Mouse (Mus musculus) kidney, postnatal 25 days (tissue): ENCODE results near the gene Grhl1.
A peak's percentile ranks its signal among the peaks of the same experiment; 100 is the strongest.

Source experiments
- DNase-seq, 2 experiments: peaks; one replicate each; pipeline ENCODE4 v3.0.0; 2021; ENCODE audit warnings: mixed read lengths in 2 of 2

Gene Grhl1

GRCm38 (mm10) chr12:24648094-24648493 lies 76.0 kb downstream of the Grhl1 start:
- DNase-seq, result peak; percentile 33 to 54

DNA sequence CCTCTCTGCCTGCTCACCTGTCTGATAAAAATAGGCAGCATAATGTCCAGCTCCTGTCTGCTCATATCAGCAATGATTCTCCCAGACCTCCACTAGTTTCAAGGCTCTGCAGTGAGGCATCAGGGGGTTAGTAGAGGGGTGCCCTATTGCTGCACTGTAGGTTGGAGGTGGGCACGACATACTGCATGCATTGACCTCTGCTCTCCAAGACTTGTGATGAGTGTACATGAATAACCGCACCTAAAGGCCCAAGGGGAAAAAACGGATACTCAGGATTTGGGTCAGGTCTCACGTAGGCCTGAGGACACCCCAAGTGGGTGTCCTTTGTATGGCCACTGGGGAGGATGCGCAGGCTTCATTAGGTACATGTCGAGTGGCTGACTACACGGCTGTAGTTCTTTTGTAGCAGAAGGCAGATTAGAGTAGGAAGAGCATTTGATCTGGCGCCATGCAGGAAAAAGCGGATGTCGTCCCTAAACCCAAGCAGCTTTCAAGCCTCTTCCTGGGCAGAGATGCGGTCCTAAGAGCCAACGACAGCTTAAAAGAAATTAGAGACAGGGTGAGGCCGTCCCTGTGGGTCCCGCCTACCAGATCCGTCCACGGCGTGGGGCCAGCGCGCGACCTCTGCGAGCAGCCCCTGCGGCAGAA lies 78.5 kb downstream of the Grhl1 start:
- no peak for DNase-seq

DNA sequence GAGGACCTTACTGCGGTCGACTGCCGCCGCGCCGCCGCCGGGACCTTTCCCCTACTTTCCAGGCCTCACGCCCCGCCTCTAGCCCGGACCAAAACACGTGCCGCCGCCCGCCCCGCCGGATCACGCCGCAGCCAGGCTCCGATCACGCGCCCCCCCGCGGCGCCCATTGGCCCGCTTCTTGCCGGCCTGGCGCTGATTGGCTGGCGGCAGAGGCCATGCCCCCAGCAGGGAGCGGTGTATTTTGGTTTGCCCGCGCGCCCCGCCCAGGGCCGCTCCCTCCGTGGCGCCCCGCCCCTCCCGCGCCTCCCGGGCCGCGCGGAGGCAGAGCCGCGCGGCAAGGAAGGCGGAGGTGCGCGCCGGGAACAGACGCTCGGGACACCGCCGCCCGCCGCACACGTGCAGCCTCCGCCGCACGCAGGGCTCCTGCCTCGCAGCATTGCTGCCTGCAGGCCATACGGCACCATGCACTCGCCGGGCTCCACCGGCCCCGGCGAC lies 79.0 kb downstream of the Grhl1 start, which contains the start of gene Klf11:
Gene Klf11 (plus strand): TSS at position 212 of the 495 bp plus-strand sequence.
- DNase-seq, result peak; percentile 98 to 99

DNA sequence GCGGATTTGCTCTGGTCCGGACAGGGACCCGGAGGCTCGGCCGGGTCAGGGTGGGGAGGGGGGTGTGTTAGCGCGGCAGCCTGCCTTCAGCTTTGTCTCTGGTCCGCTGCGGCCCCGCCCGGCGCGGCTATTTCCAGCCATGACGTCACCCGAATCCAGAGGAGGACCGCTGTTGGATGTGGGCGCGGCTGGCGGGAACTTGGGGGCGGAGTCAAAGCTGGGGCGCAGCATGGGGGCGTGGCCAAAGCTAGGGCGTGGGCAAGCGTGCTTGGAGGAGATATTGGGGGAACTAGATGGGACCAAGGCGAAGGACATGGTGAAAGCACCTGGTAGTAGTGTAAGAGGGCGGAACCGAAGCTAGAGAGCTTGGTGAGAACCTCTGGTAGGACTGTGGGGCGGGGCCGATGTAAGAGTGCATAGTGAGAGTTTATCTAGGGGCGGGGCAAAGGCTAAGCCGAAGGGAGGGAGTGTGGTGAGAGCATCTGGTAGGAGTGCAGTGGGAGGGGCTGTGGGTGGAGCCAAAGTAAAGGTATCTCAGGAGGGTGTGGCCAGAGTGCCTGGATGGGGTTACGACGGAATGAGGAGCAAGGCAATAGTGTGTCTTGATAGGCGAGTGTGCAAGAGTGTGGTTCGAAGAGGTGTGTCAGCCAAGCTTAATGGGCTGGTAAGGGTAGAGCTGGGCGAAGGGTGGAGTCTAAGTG lies 79.7 kb downstream of the Grhl1 start:
- peak; percentile 98 to 99 for DNase-seq

GRCm38 (mm10) chr12:24654065-24654862 lies 82.2 kb downstream of the Grhl1 start:
- no peak for DNase-seq

GRCm38 (mm10) chr12:24656436-24656835 lies 84.4 kb downstream of the Grhl1 start:
- peak; percentile 55 to 69 for DNase-seq

DNA sequence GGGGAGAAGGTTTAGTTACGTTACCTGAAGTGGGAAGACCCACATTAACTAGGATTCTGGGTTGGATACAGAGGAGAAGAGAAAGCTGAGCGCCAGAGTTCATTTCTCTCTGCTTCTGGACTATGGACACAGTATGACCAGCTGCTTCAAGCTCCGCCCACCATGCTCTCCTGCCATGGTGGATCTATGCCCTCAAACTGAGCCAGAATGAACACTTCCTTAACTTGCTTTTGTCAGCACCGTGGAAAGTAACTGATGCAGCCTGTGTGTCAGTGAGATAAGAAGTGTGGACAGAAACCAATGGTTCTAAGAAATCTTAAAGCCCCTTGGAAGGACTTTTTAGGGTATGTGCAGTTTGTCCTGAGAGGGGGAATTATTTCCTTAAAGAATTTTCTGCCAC lies 86.9 kb downstream of the Grhl1 start:
- peak; percentile 67 to 79 for DNase-seq

DNA sequence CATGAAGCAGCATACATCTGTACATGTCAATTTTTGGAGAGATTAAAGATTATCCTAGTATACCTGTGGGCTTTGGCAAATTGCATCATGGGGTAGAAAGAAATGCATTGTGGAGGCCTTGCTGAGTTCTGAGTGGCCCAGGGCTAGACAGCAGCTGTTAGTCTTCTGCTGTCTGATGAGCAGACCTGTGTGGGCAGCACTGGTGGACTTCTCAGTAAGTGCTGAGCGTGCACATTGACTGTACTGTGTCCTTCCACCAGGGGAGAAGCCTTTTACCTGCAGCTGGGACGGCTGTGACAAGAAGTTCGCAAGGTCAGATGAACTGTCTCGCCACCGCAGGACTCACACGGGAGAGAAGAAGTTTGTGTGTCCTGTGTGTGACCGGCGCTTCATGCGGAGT lies 87.8 kb downstream of the Grhl1 start:
- DNase-seq, result peak in 1 of 2 experiments; percentile 48

DNA sequence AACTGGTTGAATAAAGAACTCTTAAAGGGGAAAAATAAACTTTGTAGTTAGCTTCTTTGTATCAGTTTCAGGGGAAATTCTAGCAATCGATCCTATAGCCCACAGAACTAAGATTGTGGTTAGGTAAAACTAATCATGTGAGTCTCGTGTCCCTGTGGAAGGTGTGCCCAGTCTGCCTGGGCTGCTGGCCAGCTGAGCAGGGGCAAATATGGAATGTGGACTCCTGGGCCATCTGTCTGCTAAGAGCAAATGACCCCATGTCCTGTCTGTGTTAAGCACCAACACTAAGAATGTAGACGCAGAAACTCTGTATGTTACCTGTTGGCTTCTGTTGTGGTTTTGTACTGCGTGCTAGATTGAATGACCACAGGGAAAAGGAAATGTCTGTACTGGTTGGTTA lies 89.0 kb downstream of the Grhl1 start:
- peak; percentile 63 to 81 for DNase-seq

DNA sequence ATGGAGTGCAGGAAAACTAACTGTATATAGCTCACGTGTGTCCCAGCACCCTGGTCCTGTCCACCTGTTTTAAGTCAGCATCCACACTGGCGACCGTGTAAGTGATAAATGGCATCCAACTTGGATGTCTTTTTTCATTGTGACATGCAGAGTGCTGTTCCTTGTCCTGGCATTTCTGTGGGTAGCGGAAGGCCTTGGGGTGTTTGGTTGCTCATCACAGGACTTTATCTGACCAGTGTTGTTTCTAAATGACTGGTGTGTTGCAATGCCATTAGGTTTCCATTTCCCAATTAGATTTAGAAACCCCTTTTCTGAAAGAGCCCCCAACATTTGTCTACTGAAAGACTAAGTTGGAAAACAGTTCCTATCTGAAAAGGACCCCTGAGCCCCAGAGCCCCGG lies 90.0 kb downstream of the Grhl1 start:
- peak in 1 of 2 experiments; percentile 13 for DNase-seq
